Mouse (Mus musculus) 3134 (cell line): ENCODE data around the gene Sdr9c7.
A peak's percentile ranks its signal among the peaks of the same experiment; 100 is the strongest.
"Not testable (repeated sequence)": the region's sequence is repeated elsewhere in the genome, so short reads cannot be mapped to it uniquely, and the experiment has no call there.

Experiments
- DNase-seq: peaks from one replicate; pipeline ENCODE4 v3.0.0-alpha.2; 2011; ENCODE audit warnings: low spot score; ENCODE audit not compliant: insufficient read length; ENCODE audit errors: extremely low read depth

Sdr9c7 gene

GRCm38 (mm10) chr10:127898218-127898617 is at the start of gene Sdr9c7:
Sdr9c7 (plus strand) TSS chr10:127898518.
- no peak for DNase-seq

GRCm38 (mm10) chr10:127849628-127850027 is 48.7 kb upstream of the Sdr9c7 start, which contains the start of gene Rdh19:
Rdh19 (plus strand) TSS chr10:127849928.
- no peak for DNase-seq

- no peak for DNase-seq
Measured at GRCm38 (mm10) chr10:127856376-127856775, 41.9 kb upstream of the Sdr9c7 start.

- no peak for DNase-seq
Measured at GRCm38 (mm10) chr10:127864931-127865330, 33.4 kb upstream of the Sdr9c7 start.

- DNase-seq: no peak
Measured at GRCm38 (mm10) chr10:127866232-127866631, 32.1 kb upstream of the Sdr9c7 start, which contains the start of gene Rdh16f2. Rdh16f2 (plus strand) TSS chr10:127866474.

GRCm38 (mm10) chr10:127872484-127872883 is 25.8 kb upstream of the Sdr9c7 start:
- no peak for DNase-seq

GRCm38 (mm10) chr10:127877681-127878080 is 20.6 kb upstream of the Sdr9c7 start:
- no peak for DNase-seq

- no peak for DNase-seq
Measured at GRCm38 (mm10) chr10:127878262-127879057, 19.9 kb upstream of the Sdr9c7 start.

- DNase-seq: peak; percentile 67
Measured at GRCm38 (mm10) chr10:127879155-127879688, 19.1 kb upstream of the Sdr9c7 start.

GRCm38 (mm10) chr10:127881041-127881440 is 17.3 kb upstream of the Sdr9c7 start:
- DNase-seq: no peak

GRCm38 (mm10) chr10:127886551-127886950 is 11.8 kb upstream of the Sdr9c7 start:
- DNase-seq: no peak

GRCm38 (mm10) chr10:127886971-127887370 is 11.3 kb upstream of the Sdr9c7 start:
- no peak for DNase-seq

- no peak for DNase-seq
Measured at GRCm38 (mm10) chr10:127888605-127889004, 9.7 kb upstream of the Sdr9c7 start, which contains the start of gene Rdh7. Rdh7 (minus strand) TSS chr10:127888817.

- no peak for DNase-seq
Measured at GRCm38 (mm10) chr10:127891481-127891880, 6.8 kb upstream of the Sdr9c7 start.

- not testable (repeated sequence) for DNase-seq
Measured at GRCm38 (mm10) chr10:127893163-127894022, 4.9 kb upstream of the Sdr9c7 start.

- no peak for DNase-seq
Measured at GRCm38 (mm10) chr10:127896705-127897104, 1.6 kb upstream of the Sdr9c7 start.

GRCm38 (mm10) chr10:127897506-127897905 is 812 bp upstream of the Sdr9c7 start:
- no peak for DNase-seq

GRCm38 (mm10) chr10:127899783-127900182 is 1.5 kb downstream of the Sdr9c7 start:
- no peak for DNase-seq

GRCm38 (mm10) chr10:127901751-127902150 is 3.4 kb downstream of the Sdr9c7 start:
- no peak for DNase-seq

- no peak for DNase-seq
Measured at GRCm38 (mm10) chr10:127903116-127903515, 4.8 kb downstream of the Sdr9c7 start.
